Mouse (Mus musculus) cerebellum, adult 2 months (tissue): ENCODE data around the gene Fip1l1.

Source experiments
- CTCF ChIP-seq: fragments of 200-500 bp; IDR thresholded peaks from 2 replicates; pipeline ENCODE4 v1.5.1; 2011; ENCODE audit warnings: low read depth, mild to moderate bottlenecking, control low read depth, low read length, moderate library complexity, borderline replicate concordance; ENCODE audit not compliant: insufficient read depth
- POLR2A ChIP-seq: fragments of 200-500 bp; IDR thresholded peaks from 2 replicates; pipeline ENCODE4 v1.6.1; 2011; ENCODE audit warnings: low read length, control low read depth, borderline replicate concordance; ENCODE audit not compliant: insufficient read depth

GRCm38 (mm10) chr5:74591413-74591812, 56.2 kb downstream of the Fip1l1 start:
- TF ChIP-seq POLR2A (no peak), CTCF (no peak)
